Mouse (Mus musculus) liver, adult 2 months (tissue): ENCODE results near the gene Pkdcc.

Experiments used
- CTCF ChIP-seq: fragments of 200-500 bp; IDR thresholded peaks from 2 replicates; pipeline ENCODE4 v1.5.1; 2011; ENCODE audit warnings: low read depth, low read length, control low read depth
- POLR2A ChIP-seq: fragments of 200-500 bp; IDR thresholded peaks from 2 replicates; pipeline ENCODE4 v1.6.1; 2011; ENCODE audit warnings: low read length, control low read depth; ENCODE audit not compliant: insufficient read depth; ENCODE audit errors: extremely low read depth

DNA sequence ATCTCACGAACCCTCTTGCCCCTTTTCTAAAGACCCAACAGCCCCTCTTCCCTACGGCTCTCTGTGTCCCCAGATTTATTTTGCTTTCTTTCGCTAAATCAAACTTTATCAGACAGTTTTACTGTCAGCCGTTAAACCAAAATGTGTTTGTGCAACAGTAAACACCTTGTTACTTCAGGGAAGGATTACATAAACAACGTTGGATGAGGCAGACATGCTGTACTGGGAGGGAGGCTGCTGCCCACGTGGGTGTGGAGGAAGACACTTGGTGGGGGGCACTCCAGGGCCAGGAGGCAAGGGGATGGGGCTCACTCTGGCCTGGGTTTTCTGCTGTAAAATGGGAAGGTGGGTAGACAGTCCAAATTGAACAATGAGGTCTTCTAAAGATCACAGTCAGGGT, 32.3 kb upstream of the Pkdcc start:
- TF ChIP-seq POLR2A: no peak
- TF ChIP-seq CTCF: no peak
